Mouse (Mus musculus): ENCODE results near the gene Fpr1. TPM values are rescaled to one million over a fixed set of nuclear protein-coding genes. Genes with fewer than 3 reads are reported as not detected.

Fpr1 gene
- polyA plus RNA-seq, 1 experiment: not detected

DNA sequence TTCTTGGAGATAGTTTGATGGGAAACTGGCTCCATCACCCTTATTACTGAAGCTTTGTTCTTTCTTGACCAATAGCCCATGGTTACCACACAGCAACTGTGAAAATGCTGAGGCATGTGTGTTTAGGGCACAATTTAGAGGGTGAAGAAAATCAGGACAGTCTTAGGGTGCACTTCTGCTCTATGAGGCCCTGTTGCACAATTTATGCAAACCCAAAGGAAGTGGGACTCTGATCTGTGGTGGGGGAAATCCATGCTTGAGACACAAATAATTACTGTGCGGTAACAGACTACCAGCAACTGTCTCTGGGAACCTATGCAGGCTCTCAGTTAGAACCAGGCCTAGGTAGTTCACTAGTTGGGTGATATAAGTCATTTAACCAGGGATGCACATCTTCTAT is 17.0 kb upstream of the Fpr1 start:
- Histone ChIP-seq H3K4me2 (ENCODE audit: low read depth) (no peak overlapping the region), H3ac (ENCODE audit: control insufficient read depth, insufficient read length) (no peak overlapping the region), H3K36me3 (ENCODE audit: control insufficient read depth, insufficient read depth) (no peaks in the 10 kb centered on the region), H3K79me2 (ENCODE audit: control insufficient read depth, insufficient read depth) (no peaks in the 10 kb centered on the region), H3K27me3 (ENCODE audit: control insufficient read depth, insufficient read depth, insufficient read length) (no peaks in the 10 kb centered on the region), H3K4me3 (no peak overlapping the region)
- no peak for TF ChIP-seq TCF3 (IDR thresholded peaks at IDR 0.05; ENCODE audit: insufficient read length, low read depth)
- no peak for TF ChIP-seq POLR2A (IDR thresholded peaks at IDR 0.05; ENCODE audit: insufficient read length, low read depth)
- no peak for TF ChIP-seq MAX (IDR thresholded peaks at IDR 0.05; ENCODE audit: low read depth)
- no peak for TF ChIP-seq E2F4 (IDR thresholded peaks at IDR 0.05; ENCODE audit: insufficient read depth)
- TF ChIP-seq CEBPB (IDR thresholded peaks at IDR 0.05; ENCODE audit: insufficient read depth, poor library complexity, severe bottlenecking): no peak
- no peak for TF ChIP-seq MYOG (IDR thresholded peaks at IDR 0.05; ENCODE audit: control insufficient read depth in 1 of 3, insufficient read depth in 1 of 3, insufficient read length in 2 of 3, low read depth in 2 of 3)

DNA sequence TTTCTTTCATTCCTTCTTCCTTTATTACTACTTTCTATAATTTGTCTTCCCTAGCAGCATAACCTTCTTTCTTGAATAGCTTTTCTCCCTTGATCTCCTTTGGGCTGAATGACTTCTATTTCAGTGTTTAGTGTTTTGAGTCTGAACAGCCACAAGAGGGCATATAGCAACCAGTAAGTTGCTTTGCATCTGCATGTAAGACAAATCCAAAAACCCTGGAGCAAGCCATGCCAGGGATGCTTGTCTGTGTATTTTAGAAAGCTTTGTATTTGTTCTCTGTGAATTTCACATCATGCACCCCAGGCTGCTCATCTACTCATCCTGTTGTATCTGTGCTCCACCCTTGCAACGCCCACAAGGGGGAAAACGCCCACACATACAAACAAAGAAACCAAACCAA is 15.5 kb upstream of the Fpr1 start:
- Histone ChIP-seq H3K79me2 (ENCODE audit: control insufficient read depth, insufficient read depth) (no peaks in the 10 kb centered on the region), H3K4me3 (no peak overlapping the region), H3K27me3 (ENCODE audit: control insufficient read depth, insufficient read depth, insufficient read length) (no peaks in the 10 kb centered on the region), H3ac (ENCODE audit: control insufficient read depth, insufficient read length) (no peak overlapping the region), H3K4me2 (ENCODE audit: low read depth) (no peak overlapping the region), H3K36me3 (ENCODE audit: control insufficient read depth, insufficient read depth) (no peaks in the 10 kb centered on the region)
- no peak for TF ChIP-seq REST (IDR thresholded peaks at IDR 0.05; ENCODE audit: insufficient read depth, insufficient read length)
- TF ChIP-seq E2F4 (IDR thresholded peaks at IDR 0.05; ENCODE audit: insufficient read depth): no peak
- no peak for TF ChIP-seq USF1 (IDR thresholded peaks at IDR 0.05; ENCODE audit: low read depth)
- TF ChIP-seq MAX (IDR thresholded peaks at IDR 0.05; ENCODE audit: low read depth): no peak
- TF ChIP-seq TCF12 (IDR thresholded peaks at IDR 0.05; ENCODE audit: insufficient read depth, poor library complexity, severe bottlenecking): no peak
- no peak for TF ChIP-seq POLR2AphosphoS2 (IDR thresholded peaks at IDR 0.05; ENCODE audit: insufficient read length, low read depth)
- no peak for TF ChIP-seq SRF (IDR thresholded peaks at IDR 0.05; ENCODE audit: control insufficient read depth, insufficient read length, low read depth)
- no peak for TF ChIP-seq MYOG (IDR thresholded peaks at IDR 0.05; ENCODE audit: control insufficient read depth in 1 of 3, insufficient read depth in 1 of 3, insufficient read length in 2 of 3, low read depth in 2 of 3)
- TF ChIP-seq CEBPB (IDR thresholded peaks at IDR 0.05; ENCODE audit: insufficient read depth, poor library complexity, severe bottlenecking): no peak
- TF ChIP-seq MYOD1 (IDR thresholded peaks at IDR 0.05; ENCODE audit: control insufficient read depth in 1 of 3, insufficient read length in 2 of 3, low read depth in 2 of 3): no peak

GRCm38 (mm10) chr17:17896039-17896438 is 12.3 kb upstream of the Fpr1 start:
- H3K79me2 ChIP-seq (ENCODE audit: control insufficient read depth, insufficient read depth): no peaks in the 10 kb centered on the region
- H3ac ChIP-seq (ENCODE audit: control insufficient read depth, insufficient read length): no peak overlapping the region
- no peak overlapping the region for H3K4me2 ChIP-seq (ENCODE audit: low read depth)
- TF ChIP-seq REST (IDR thresholded peaks at IDR 0.05; ENCODE audit: insufficient read depth, insufficient read length) (no peak), POLR2AphosphoS2 (IDR thresholded peaks at IDR 0.05; ENCODE audit: insufficient read length, low read depth) (no peak), MAX (IDR thresholded peaks at IDR 0.05; ENCODE audit: low read depth) (no peak), MYOD1 (IDR thresholded peaks at IDR 0.05; ENCODE audit: control insufficient read depth in 1 of 3, insufficient read length in 2 of 3, low read depth in 2 of 3) (no peak), TCF3 (IDR thresholded peaks at IDR 0.05; ENCODE audit: insufficient read length, low read depth) (no peak), USF1 (IDR thresholded peaks at IDR 0.05; ENCODE audit: low read depth) (no peak), POLR2A (IDR thresholded peaks at IDR 0.05; ENCODE audit: insufficient read length, low read depth) (no peak), E2F4 (IDR thresholded peaks at IDR 0.05; ENCODE audit: insufficient read depth) (no peak)
- no peaks in the 10 kb centered on the region for H3K36me3 ChIP-seq (ENCODE audit: control insufficient read depth, insufficient read depth)
- H3K4me3 ChIP-seq: no peak overlapping the region
- no peaks in the 10 kb centered on the region for H3K27me3 ChIP-seq (ENCODE audit: control insufficient read depth, insufficient read depth, insufficient read length)

DNA sequence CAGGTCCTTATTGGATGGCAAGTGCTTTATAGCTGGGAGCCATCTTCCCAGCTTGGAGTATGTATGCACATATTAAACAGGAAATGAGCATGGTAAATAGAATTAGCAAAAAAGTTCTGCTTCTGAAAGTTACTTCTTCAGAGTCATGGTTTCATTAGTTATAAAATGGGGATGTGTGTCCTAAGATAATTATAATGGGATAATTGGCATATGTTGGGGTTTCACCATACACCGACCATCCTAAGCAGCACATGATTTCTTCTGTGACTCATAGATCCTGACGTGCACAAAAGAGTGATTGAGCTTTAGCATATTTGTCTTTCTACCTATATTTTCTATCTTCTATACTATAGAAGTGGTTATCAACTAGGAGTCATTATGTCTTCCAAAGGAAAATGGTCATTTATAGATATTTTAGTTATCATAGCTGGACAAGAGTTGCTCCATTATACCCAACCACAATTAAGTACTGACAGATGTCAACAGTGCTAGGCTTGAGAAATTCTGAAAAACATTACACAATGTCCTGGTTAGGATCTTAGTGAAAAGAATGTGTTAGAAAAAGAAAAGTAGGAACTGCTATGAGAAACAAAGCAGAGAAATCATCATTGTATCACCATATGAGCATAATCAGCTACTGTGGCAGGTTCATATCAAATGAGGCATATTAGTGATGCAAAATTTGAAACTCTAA is 6.1 kb upstream of the Fpr1 start:
- H3K4me3 ChIP-seq: no peak overlapping the region
- H3K36me3 ChIP-seq (ENCODE audit: control insufficient read depth, insufficient read depth): no peaks in the 10 kb centered on the region
- H3ac ChIP-seq (ENCODE audit: control insufficient read depth, insufficient read length): no peak overlapping the region
- no peaks in the 10 kb centered on the region for H3K27me3 ChIP-seq (ENCODE audit: control insufficient read depth, insufficient read depth, insufficient read length)
- H3K79me2 ChIP-seq (ENCODE audit: control insufficient read depth, insufficient read depth): no peaks in the 10 kb centered on the region
- no peak for TF ChIP-seq POLR2A (IDR thresholded peaks at IDR 0.05; ENCODE audit: insufficient read length, low read depth)
- TF ChIP-seq POLR2AphosphoS2 (IDR thresholded peaks at IDR 0.05; ENCODE audit: insufficient read length, low read depth): no peak
- TF ChIP-seq CEBPB (IDR thresholded peaks at IDR 0.05; ENCODE audit: insufficient read depth, poor library complexity, severe bottlenecking): no peak
- H3K4me2 ChIP-seq (ENCODE audit: low read depth): no peak overlapping the region

DNA sequence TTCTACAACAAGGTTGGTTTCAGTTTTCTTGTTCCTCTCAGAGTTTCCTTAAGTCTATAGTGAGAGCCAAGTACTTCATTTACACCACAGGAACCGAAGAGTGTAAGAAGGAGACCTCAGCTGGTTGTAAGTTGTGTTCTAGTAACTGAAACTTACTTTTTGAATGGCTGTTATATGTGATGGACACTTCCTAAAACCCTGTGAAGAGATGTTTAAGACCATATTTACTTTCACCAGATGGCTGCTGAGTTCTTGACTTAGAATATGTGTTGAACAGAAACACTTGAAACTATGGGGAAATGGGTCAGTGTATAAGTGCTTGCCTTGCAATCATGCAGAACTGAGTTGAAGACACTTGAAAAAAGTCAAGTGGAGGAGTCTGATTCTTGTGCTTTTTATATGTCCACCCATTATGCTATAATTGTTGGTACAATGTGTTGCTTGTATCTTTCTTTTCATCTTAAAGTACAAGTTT is 4.1 kb upstream of the Fpr1 start, which contains the start of the genes Fpr2 and Fpr3:
Gene Fpr2, plus strand, starts transcription at position 51 of the 475 bp plus-strand sequence.
Gene Fpr3, plus strand, starts transcription at position 79 of the 475 bp plus-strand sequence.
- H3ac ChIP-seq (ENCODE audit: control insufficient read depth, insufficient read length): no peak within 1 kb of the TSS
- no peak within 1 kb of the TSS for H3K4me3 ChIP-seq
- H3K27me3 ChIP-seq (ENCODE audit: control insufficient read depth, insufficient read depth, insufficient read length): no peaks in the 10 kb centered on the region
- H3K79me2 ChIP-seq (ENCODE audit: control insufficient read depth, insufficient read depth): no peaks in the 10 kb centered on the region
- no peaks in the 10 kb centered on the region for H3K36me3 ChIP-seq (ENCODE audit: control insufficient read depth, insufficient read depth)
- no peak within 1 kb of the TSS for H3K4me2 ChIP-seq (ENCODE audit: low read depth)
- TF ChIP-seq POLR2AphosphoS2 (IDR thresholded peaks at IDR 0.05; ENCODE audit: insufficient read length, low read depth) (no peak), CEBPB (IDR thresholded peaks at IDR 0.05; ENCODE audit: insufficient read depth, poor library complexity, severe bottlenecking) (no peak), POLR2A (IDR thresholded peaks at IDR 0.05; ENCODE audit: insufficient read length, low read depth) (no peak), USF1 (IDR thresholded peaks at IDR 0.05; ENCODE audit: low read depth) (no peak)

All from myocyte (in vitro differentiated cells).